Mouse (Mus musculus) testis, postnatal 10 days (tissue): ENCODE measurements at regions not wholly inside any gene's neighbourhood (a gene's known extent, or its start where the extent isn't known, plus 50 kb on each side); places are given as distances from the start of the nearest gene placed in this dataset.
A peak's percentile ranks its signal among the peaks of the same experiment; 100 is the strongest.

Experiments used
- DNase-seq: peaks from one replicate; pipeline ENCODE4 v3.0.0; 2021; ENCODE audit warnings: low spot score

DNA sequence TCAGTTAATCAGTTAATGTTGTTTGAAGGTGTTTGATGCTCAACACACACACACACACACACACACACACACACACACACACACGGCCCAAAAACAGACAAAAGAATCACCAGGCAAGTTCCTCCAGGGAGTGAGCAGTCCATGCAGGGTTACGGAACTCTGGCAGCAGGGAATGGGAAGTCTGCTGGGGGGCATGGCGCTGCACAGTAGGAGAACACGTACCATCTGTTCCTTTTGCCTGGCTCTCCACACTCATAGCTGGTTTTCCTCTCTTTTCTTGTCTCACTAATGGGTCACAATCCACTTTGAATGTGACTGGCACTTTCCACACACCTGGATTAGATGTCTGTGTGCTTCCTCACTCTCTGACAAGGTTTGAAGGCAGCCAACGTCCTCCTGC, 151.8 kb downstream of the Rpl14 start:
- DNase-seq, result no peak

DNA sequence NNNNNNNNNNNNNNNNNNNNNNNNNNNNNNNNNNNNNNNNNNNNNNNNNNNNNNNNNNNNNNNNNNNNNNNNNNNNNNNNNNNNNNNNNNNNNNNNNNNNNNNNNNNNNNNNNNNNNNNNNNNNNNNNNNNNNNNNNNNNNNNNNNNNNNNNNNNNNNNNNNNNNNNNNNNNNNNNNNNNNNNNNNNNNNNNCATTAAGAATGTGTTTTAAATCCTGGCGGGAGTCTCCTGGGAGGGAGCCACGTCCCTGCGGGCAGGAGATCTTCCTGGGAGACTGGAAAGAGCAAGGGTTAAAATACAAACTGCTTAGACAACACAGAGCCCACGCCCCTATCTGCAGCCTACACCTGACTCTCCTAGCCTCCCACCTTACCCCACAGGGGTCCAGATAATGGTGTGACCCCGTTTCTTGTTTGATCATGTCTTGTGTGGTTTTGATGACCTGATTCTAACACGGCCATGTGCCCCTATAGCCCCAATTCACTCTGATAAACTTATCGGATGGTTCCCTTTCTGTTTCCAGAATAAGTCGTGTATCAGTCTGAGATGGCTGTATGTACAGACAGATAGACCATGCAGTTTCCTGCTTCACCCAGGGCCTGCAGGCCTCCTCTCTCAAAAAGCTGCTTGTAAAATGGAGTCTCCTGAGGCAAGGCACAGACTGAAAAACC, 160.8 kb downstream of the Rpl14 start:
- no peak for DNase-seq

DNA sequence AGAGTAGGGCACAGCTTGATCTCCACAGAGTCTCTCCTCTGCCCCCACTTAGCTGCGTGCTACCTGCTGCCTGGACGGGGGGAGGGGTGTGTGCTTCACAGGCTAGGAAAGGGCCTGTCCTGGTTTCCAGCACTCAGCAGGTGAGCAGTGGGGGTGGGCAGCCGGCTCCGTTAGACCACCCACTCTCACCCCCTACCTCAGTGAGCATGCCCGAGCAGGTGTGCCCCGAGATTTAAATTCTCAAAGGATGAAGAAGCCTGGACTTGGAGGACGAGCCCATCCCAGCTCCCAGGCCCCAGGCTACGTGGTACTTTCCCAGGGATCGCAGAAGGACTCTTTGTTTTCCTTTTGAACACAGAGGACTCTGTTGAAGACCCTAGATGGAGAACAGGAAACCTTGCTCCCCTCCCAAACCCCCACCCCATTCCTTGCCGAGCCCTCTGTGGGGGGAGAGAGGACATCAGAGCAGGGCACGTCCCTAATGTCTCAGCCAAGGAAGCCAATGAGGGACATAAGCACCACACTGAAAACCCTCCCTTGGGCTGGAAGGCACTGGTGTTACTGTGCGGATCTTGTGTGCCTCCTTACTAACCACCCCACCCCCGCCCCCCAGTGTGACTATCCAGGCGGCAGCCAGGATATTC, 161.5 kb downstream of the Rpl14 start:
- DNase-seq, result no peak

DNA sequence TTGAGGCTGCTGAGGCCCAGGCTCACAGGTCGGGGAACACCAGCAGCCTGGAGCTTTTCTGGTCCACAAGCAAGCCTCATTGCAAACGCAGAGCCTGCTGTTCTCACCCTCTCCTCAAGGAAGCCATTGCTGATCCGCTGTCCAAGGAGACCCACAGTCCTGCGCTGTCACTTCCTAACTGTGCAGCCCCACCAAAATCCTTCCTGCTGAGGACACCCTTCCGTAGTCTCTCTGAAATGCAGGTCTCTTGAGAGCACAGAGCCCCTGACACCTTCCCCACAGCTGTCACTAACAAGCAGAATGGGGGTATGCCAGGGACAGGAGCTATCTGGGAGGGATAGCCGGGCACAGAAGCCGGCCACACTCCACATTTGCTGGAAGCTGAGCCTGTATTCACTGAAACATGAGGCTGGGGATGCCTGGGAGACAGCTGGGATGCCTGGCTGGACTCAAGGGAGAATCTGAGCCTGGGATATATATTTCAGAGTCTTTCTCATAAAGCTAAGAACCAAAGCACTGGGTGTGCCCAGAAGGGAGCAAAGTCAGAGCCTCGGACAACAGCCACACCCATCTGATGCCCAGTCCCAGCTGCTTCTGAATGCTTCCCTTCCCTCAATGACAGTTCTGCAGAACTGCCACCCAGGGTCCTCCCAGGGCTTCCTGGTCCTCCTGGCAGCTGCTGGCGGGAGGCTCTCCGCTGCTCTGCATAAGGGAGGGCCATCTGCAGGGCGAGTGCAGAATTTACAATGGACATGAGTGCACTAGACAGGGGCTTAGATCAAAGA, 162.6 kb downstream of the Rpl14 start:
- peak; percentile 52 for DNase-seq

DNA sequence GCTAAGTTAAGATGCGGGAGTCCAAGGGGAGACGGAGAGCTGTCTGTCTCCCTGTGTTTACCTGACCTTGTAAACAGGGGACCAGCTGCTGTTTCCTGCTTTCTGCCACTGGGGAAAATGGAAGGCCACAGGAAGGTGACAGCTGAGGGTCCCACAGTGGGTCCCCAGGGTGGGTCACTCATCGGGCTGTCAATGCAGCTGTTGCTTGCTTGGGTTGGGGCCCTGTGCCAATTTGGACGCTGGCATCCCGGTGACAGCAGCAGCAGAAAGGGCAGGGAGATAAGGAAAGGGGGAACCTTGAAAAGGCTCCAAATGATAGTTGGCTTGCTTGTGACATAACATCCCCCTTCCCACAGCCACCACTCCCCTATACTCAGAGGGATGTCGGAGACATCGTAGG, 164.0 kb downstream of the Rpl14 start:
- DNase-seq, result peak; percentile 55

DNA sequence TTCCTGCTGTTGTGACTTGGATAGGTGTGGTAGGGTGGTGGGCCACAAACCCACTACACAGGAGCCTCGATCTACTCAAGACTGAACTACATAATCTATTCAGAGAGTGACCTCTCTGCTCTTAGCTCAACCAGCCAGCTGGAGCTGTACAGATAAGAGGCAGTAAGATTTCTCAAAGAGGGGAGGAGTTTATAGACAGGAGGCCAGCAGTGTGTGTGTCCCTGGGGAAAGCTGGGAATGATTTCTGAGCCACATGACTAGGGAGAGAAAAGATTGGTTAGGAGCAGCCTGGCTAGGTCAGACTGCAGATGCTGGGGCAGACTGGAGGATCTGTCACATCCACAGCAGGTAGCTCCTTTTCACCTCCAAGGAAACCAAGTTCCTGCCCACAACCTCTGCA, 166.7 kb downstream of the Rpl14 start:
- no peak for DNase-seq

DNA sequence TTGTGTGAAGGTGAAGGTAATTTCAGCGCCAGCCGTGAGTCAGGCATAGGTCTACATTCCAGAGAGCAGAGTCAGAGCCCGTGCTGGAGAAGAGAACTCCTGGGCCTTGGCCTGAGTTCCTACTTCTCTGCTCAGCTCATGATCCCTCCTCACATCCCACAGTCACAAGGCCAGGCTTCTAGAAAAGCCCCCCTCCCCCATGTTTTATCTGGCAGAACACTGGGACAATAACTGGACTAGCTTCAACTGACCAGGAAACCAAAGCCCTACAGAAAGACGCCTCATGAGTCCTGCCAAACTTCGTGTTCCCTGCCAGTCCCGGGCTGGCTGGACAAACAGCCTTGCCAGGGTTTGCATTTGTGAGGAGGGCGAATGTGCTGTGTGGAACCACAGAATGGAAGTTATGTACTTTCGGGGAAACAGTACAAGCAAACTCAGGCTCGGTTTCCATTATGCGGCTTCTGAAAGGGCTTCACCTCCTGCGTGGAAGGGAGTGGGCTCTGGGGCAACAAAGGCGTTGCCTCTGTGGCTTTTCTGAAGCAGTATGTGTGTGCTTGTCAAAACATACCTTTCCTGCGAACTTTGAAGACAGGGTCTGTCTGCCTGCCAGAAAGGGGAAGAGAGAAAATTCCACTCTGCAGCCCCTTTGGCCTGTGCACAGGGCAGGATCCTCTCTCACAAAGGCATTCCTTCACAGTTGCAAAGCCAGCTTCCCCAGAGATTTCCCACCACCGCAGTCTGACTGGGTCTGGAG, 168.1 kb downstream of the Rpl14 start:
- DNase-seq, result peak; percentile 54

DNA sequence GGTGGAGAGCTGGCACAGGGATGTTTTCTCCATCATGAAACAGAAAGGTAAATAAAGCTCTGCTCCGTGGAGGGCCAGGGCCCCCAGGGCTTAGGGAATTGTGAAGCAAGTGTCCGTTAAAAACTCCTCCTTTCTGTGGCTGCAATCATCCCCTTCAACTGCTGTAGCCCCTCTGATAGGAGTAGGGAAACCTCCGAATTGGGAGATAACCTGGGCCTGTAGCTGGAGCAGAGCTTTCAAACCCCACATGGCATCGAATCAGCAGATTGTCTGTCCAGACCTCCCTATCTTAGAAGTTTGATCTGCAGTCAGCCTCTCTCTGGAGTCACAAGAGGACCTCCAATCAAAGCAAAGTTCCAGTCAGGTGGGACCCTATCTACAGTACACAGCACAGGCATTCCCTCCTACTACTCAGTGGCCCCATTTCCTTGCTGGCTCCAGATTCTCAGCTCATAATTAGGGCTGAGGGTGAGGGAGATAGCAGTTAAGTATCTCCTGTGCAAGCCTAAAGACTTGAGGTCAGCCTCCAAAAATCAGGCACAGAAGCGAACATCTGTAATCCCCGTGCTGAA, 168.8 kb downstream of the Rpl14 start:
- no peak for DNase-seq

DNA sequence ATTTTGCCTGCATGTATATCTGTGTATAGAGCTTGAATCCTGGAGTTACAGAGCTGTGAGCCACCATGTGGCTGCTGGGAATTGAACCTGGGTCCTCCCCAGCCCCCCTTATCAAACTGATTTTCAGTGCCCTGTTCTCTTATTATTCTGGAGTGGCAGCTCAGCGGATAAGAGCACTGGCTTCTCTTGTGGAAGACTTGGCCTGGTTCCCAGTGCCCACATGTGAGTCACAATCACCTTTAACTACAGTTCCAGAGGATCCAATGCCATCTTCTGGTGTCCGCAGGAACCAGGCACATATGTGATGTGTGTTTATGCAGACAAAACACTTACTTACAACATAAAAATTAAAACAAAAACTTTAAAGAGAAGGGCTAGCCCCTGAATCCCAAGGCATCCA, 170.3 kb downstream of the Rpl14 start:
- no peak for DNase-seq

DNA sequence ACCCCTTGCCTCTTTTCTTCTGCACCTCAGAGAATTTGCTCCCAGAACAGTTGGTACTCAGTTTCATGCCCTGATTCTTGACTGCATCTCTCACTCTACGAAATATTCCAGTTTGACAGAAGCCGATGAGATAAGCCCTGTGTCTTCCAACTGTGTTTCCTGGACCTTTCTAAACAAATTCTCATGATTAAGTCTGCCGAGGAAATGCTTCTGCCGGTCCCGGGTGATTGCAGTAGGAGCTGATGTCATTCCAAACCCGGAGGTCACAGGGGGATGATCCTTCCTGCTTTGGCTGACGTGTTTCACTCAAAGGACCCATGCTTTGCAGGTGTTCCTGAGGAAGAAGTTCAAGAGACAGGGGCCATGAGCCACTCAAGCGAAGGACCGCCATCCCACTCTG, 172.2 kb downstream of the Rpl14 start:
- no peak for DNase-seq

DNA sequence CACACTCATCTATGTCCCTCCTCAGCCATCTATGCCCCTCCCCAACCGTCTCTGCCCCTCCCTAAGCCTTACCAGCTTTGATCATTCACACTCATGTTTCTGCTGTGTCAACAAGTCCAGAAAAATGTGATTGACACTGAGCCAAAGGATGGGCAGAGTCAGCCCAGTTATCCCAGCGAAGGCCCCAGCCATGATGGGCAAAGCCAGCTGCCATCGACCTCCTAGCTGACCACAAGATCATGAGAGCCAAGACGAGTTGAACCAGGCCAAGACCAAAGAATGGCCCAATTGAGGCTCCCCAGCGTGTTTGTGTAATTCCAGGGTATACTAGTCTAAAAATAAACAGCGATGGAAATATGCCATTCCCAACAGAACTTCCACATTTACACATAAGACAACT, 174.4 kb downstream of the Rpl14 start:
- no peak for DNase-seq

DNA sequence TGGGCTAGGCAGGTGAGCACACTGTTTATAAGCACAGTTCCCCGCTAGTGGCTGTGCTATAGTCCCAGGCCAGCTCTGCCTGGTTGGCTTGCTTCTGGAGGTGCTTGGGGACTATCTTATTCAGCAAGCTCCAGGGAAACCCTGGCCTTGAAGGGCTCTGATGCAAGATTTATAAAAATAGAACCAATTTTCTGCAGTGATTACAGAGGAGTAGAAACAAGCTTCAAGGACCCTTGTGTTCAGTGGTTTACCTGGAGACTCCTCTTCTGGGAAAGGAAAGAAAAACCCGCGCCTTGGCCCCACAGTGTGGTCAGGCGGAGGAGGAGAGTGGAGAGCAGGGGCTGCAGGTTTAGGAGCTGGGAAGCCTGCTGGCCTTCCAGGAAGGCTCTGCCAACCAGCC, 178.2 kb upstream of the Ctnnb1 start:
- no peak for DNase-seq

DNA sequence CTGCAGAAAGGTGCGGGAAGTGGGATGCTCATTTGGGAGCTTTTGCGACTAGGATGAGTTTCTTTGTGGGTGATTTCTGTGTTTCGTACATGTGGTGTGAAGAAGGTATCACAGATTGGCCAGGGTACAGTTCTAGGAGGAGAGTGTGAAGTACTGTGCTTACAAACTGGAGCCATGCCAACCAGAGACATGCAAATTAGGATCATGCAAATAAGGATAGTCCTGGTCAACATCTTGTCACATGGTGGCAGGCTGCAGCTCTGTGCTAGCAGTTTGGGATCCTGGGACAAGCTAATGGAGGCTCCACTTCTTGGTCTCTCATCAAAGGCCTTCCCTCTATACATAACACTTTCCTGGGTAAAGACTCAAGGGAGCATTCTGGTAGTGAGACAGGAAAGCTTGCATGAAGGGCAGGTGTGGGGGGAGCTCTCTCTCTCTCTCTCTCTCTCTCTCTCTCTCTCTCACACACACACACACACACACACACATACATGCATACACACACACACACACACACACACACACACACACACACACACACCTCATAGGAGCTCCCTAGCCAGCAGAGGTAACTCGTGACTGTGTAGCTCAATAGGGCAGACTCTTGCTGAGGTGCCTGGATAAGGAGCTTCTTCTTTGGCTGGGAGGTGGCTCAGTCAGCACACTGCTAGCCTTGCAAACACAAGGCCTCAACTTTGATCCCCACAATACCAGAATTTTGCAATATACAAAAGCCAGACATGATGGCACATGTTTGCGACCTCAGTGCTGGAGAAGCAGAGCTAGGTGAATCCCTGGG, 177.1 kb upstream of the Ctnnb1 start:
- DNase-seq, result no peak

DNA sequence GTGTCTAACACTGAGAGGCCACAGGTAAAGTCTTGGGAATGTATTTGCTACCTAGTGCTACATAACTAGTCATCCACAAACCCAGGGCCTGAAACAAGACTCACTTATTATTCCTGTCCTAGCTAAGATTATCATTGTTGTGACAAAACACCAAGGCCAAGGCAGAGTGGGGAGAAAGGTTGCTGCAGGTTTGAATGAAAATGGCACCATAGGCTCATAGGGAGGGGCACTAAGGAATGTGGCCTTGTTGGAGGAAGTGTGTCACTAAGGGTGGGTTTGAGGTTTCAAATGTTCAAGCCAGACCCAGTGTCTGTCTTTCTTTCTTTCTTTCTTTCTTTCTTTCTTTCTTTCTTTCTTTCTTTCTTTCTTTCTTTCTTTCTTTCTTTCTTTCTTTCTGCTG, 174.9 kb upstream of the Ctnnb1 start:
- DNase-seq, result no peak

DNA sequence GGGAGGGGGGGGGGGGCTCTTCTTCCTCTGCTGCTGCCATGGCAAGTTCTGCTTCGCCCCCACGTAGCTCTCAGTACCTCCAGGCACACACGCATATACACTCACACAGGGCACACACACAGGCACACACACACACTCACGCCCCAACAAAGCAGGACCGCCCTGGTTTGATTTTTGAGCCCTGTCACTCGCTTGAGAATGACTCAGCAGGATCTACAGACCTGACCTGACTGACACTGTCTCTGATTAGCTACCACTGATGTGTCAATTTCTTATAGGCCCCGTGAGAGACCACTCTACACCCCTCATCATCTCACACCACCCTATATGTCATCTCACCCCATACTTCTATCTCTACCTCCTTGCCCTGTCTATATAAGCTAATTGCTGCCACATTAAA, 173.5 kb upstream of the Ctnnb1 start:
- no peak for DNase-seq

DNA sequence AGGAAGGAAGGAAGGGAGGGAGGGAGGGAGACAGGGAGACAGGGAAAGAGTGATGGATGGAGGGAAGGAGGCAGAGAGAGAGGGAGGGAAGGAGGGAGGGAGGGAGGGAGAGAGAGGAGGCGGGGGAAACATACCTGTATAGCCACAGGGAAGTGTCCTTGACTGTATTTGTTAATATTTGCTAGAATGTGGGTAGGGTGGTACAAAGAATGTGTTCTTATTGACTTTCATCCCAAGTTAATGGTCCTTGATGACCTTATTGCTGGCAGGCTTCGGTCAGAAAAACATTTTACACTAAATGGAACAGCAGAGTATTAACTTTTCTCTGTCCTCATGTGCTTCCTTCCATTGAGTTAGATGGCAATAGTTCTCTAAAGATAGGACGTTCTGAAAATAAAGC, 171.0 kb upstream of the Ctnnb1 start:
- no peak for DNase-seq

DNA sequence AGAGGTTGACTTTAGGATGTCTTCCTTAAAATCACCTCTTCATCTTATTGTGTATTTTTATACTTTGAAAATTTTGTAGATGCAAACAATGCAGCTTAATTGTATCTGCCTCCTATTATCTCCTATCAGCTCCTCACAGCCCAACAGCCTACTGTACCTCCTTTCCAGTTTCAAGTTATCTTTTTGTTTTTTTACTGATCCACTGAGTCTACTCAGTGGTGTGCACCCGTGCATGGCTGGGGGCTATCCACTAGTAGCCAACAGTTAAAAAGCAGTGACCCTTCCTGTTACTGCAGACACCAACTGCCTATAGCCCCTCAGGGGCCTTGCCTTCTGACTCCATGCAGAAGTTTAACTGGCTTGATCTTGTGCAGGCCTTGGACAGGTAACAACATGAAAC, 170.4 kb upstream of the Ctnnb1 start:
- DNase-seq, result no peak

DNA sequence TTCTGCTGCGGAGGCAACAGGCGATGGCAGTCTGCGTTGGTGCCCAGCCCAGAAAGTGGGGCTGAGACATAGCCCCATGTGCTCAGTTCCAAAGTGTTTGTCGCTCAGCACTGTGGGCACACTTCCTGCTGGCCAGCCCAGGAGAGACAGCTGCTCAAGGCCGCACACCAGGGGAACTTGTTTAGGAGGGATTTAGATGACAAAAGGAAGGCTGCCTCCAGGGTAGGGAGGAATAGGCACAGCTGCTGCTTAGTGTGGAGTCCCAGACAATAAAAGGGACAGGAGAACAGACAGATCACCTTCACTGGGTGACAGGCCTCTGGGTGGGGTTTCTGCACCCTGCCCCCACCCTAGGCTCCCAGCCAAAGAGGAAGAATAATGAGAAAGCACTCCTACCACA, 169.2 kb upstream of the Ctnnb1 start:
- no peak for DNase-seq

DNA sequence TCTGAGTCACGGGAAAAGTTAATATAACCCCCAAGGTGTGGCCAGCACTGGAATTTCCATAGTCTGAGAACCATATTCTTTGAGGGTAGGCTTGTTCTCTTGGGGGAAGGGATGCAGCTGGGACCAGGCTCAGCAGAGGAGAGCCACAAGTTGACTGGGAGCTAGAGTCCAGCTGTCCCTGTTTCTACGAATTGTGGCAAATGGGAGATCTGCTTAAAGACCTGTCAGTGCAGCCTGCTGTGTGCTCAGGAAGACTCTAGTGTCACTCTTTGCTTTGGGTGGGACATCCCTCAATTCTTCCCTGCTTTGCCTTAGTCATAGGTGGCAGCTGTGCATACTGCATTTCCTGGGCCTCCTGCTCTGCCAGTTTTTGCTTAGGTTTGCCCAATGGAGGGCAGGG, 165.2 kb upstream of the Ctnnb1 start:
- DNase-seq, result no peak

DNA sequence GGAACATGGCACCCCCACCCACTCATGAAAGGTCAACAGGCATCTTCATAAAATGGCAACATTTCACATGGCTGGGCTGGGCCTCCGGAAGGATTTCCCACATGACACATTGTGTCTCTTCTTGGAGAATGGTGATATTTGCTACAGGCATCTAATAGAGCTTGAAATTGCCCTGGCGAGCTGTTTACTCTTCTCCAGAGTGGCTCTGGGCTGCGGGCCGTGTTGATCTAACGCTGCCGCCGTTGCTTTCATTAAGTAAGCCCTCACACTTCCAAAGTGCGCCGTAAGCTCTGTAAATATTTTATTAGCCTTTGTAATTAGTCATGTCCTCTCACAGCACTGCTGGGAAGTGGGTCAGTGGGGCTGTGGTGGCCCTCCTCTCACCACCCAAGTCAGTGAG, 164.4 kb upstream of the Ctnnb1 start:
- no peak for DNase-seq

DNA sequence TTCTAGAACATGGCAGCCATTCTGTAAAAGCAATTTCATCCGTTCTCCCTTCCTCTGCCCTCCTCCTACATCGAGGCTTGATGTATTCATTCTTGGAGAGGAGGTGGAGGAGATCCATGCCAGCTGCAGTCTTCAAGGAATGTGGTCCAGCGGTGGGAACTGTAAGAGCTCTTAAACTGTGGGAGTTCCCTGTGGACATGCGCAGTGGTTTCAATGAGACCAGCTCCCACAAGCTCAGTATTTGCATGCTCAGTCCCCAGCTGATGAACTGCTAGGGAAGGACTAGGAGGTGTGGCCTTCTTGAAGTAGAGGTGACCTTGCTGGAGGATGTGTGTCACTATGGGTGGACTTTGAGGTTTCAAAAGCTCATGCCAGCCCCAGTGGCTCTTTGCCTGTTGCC, 163.7 kb upstream of the Ctnnb1 start:
- DNase-seq, result no peak

DNA sequence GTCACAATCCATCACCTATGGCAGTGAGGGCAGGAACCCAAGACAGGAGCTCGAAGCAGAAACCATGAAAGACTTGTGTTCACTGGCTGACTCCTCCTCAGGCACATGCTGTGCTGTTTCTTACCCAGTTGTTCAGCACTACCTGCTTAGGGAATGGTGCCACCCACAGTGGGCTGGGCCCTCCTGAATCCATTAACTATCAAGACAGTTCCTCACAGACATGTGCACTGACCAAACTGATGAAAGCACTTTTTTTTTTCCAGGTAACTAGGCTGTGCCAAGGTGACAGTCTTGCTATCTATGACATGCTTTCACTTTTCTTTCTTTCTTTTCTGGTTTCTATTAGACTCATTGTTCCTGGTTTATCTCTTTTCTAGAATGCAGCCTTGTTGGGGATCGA, 162.1 kb upstream of the Ctnnb1 start:
- no peak for DNase-seq
